Mouse (Mus musculus): ENCODE measurements around the gene D330045A20Rik. TPM values are rescaled to one million over a fixed set of nuclear protein-coding genes. Genes with fewer than 3 reads are reported as not detected.

The D330045A20Rik gene
- total and polyA plus RNA-seq, 3 experiments: 2.7 to 3.1 TPM; not detected in 1

DNA sequence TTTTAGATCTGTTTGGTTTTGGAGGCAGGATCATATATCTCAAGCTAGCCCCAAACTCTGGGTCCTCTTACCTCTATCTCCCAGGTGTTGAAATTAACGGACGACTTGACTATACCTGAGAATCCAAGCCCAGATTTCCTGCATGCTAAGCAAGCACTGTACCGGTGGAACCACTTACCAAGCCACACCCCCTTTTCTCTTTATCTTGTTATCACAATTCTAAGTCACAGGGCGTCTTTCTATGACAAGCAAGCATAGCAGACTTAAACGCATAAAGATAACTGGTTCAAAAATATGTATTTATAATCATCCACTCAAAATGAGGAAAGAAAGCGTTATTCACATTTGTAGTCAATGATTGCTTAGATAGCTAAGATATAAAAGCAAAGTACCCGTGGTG, 1.9 kb downstream of the D330045A20Rik start:
- Histone ChIP-seq H3K27ac (ENCODE audit: control insufficient read depth, low read depth, low read length) (no peak overlapping the region), H3K4me3 (ENCODE audit: control insufficient read depth in 1 of 2, insufficient read depth in 1 of 2, low read depth in 2 of 2, low read length in 2 of 2) (peak overlapping the region; percentile 23 to 44), H3K36me3 (ENCODE audit: control insufficient read depth in 1 of 2, insufficient read depth in 2 of 2, low read length in 2 of 2) (peaks cover 0 to 6% of the 10 kb centered on the region in 2 experiments; a peak in 2 of 4 replicates), H3K9me3 (replicated peaks; ENCODE audit: insufficient read depth, low read length) (no peaks in the 10 kb centered on the region), H3K79me2 (ENCODE audit: control insufficient read depth, insufficient read depth, low read length, poor library complexity) (no peaks in the 10 kb centered on the region), H3K4me1 (ENCODE audit: control insufficient read depth in 1 of 2, insufficient read depth in 2 of 2, low read length in 2 of 2) (peaks cover 2 to 10% of the 10 kb centered on the region in 2 experiments), H3K9ac (ENCODE audit: control insufficient read depth, low read depth, low read length, poor library complexity, severe bottlenecking) (no peak overlapping the region), H3K27me3 (ENCODE audit: control insufficient read depth in 1 of 2, insufficient read depth in 2 of 2, low read length in 2 of 2) (no peaks in the 10 kb centered on the region)
- peak; percentile 26 to 34; a peak in 2 of 4 replicates for TF ChIP-seq EP300 (IDR thresholded peaks at IDR 0.05; ENCODE audit: low read depth in 1 of 2, low read length in 2 of 2)
- TF ChIP-seq GATA1 (IDR thresholded peaks at IDR 0.05; ENCODE audit: low read depth, low read length): peak; percentile 77
- TF ChIP-seq RCOR1 (IDR thresholded peaks at IDR 0.05; ENCODE audit: low read depth, low read length): 0 out of 2 replicates have a peak, but pooled peaks have one; percentile 5
- TF ChIP-seq USF2 (IDR thresholded peaks at IDR 0.05; ENCODE audit: borderline replicate concordance in 1 of 2, insufficient read depth in 1 of 2, low read depth in 1 of 2, low read length in 2 of 2): no peak
- peak; percentile 62 for DNase-seq (ENCODE audit: low read depth, low spot score)

GRCm38 (mm10) chrX:139484974-139485373, 4.8 kb downstream of the D330045A20Rik start:
- no peak for TF ChIP-seq POLR2AphosphoS5 (IDR thresholded peaks at IDR 0.05; ENCODE audit: borderline replicate concordance, low read depth, low read length)
- TF ChIP-seq KAT2A (conservative IDR thresholded peaks at IDR 0.05; ENCODE audit: low read depth, low read length): no peak
- TF ChIP-seq MXI1 (IDR thresholded peaks at IDR 0.05; ENCODE audit: low read depth, low read length): no peak
- TF ChIP-seq MAX (IDR thresholded peaks at IDR 0.05; ENCODE audit: low read length): no peak
- no peak for TF ChIP-seq ELF1 (IDR thresholded peaks at IDR 0.05; ENCODE audit: low read depth, low read length)
- no peak for TF ChIP-seq POLR2AphosphoS2 (IDR thresholded peaks at IDR 0.05; ENCODE audit: low read length)
- no peak for TF ChIP-seq SIN3A (IDR thresholded peaks at IDR 0.05; ENCODE audit: low read length)
- TF ChIP-seq NRF1 (IDR thresholded peaks at IDR 0.05; ENCODE audit: insufficient read depth, low read depth, low read length, poor library complexity, severe bottlenecking): no peak
- no peak for TF ChIP-seq RAD21 (IDR thresholded peaks at IDR 0.05; ENCODE audit: low read depth, low read length)
- no peak for TF ChIP-seq ZC3H11A (IDR thresholded peaks at IDR 0.05; ENCODE audit: low read depth, low read length)
- no peak for TF ChIP-seq MYC (IDR thresholded peaks at IDR 0.05; ENCODE audit: low read depth, low read length)
- no peak for TF ChIP-seq CHD2 (IDR thresholded peaks at IDR 0.05; ENCODE audit: low read length)
- TF ChIP-seq CHD1 (IDR thresholded peaks at IDR 0.05; ENCODE audit: low read depth, low read length): no peak
- TF ChIP-seq TBP (IDR thresholded peaks at IDR 0.05; ENCODE audit: low read depth, low read length): no peak
- no peak for TF ChIP-seq ZMIZ1 (IDR thresholded peaks at IDR 0.05; ENCODE audit: low read depth, low read length)
- no peaks in the 10 kb centered on the region for H3K79me2 ChIP-seq (ENCODE audit: control insufficient read depth, insufficient read depth, low read length, poor library complexity)
- no peak overlapping the region for H3K27ac ChIP-seq (ENCODE audit: control insufficient read depth, low read depth, low read length)
- peaks cover 2 to 10% of the 10 kb centered on the region in 2 experiments for H3K4me1 ChIP-seq (ENCODE audit: control insufficient read depth in 1 of 2, insufficient read depth in 2 of 2, low read length in 2 of 2)
- no peak overlapping the region for H3K9ac ChIP-seq (ENCODE audit: control insufficient read depth, low read depth, low read length, poor library complexity, severe bottlenecking)
- peak; percentile 9 for DNase-seq (ENCODE audit: low read depth, low spot score)
- no peaks in the 10 kb centered on the region for H3K27me3 ChIP-seq (ENCODE audit: control insufficient read depth in 1 of 2, insufficient read depth in 2 of 2, low read length in 2 of 2)
- H3K4me3 ChIP-seq (ENCODE audit: control insufficient read depth in 1 of 2, insufficient read depth in 1 of 2, low read depth in 2 of 2, low read length in 2 of 2): no peak overlapping the region
- H3K36me3 ChIP-seq (ENCODE audit: control insufficient read depth in 1 of 2, insufficient read depth in 2 of 2, low read length in 2 of 2): peaks cover 0 to 6% of the 10 kb centered on the region in 2 experiments; a peak in 2 of 4 replicates
- H3K9me3 ChIP-seq (replicated peaks; ENCODE audit: insufficient read depth, low read length): no peaks in the 10 kb centered on the region

Data from MEL (cell line).